ENCODE assay signal across 12 mouse cellular contexts in genomic region chr14:79673083-79674013, GRCm38 (mm10). TPM values are rescaled to one million over a fixed set of nuclear protein-coding genes. Genes with fewer than 3 reads are reported as not detected.
A peak's percentile ranks its signal among the peaks of the same experiment; 100 is the strongest.
DNase-seq lines count a peak whose midpoint lies in the region; ATAC-seq lines count a peak whose summit lies in the region.
"Had no signal": no experiment of that assay in that cellular context is flagged by ENCODE, and none has a peak within 500 bp of the region (broad histone marks: within the 10 kb centered on the region; RNA-seq: fewer than 3 reads in every experiment).

No protein-coding gene starts in this region.

- no peak overlapping the region for H3K27ac ChIP-seq in hindbrain, embryonic 16.5 days (ENCODE audit: low read depth, low read length)
- H3K27ac ChIP-seq: liver, embryonic 14.5 days had no signal

- no peaks in the 10 kb centered on the region for H3K36me3 ChIP-seq in hindbrain, embryonic 16.5 days (ENCODE audit: control insufficient read depth, insufficient read depth, low read length)

- H3K9ac ChIP-seq in hindbrain, embryonic 16.5 days (ENCODE audit: low read depth, low read length), result no peak overlapping the region
- H3K9ac ChIP-seq: liver, embryonic 14.5 days had no signal

- no peaks in the 10 kb centered on the region for H3K27me3 ChIP-seq in hindbrain, embryonic 16.5 days (replicated peaks; ENCODE audit: control insufficient read depth, insufficient read depth, low read length)

- 43% methylated on average over 17 of the region's 17 CpGs for WGBS in hindbrain, embryonic 16.5 days

- peak; percentile 32 for ATAC-seq in hindbrain, embryonic 16.5 days
- no peak for ATAC-seq in erythroid progenitor cell, adult 5-6 weeks (replicated peaks; ENCODE audit: low FRiP score, poor library complexity, severe bottlenecking)
- ATAC-seq: intestine, embryonic 16.5 days had no signal

- no peak overlapping the region for H3K4me2 ChIP-seq in hindbrain, embryonic 16.5 days (ENCODE audit: low read length)

- H3K4me1 ChIP-seq in hindbrain, embryonic 16.5 days (ENCODE audit: control insufficient read depth, insufficient read depth, low read depth, low read length), result peaks cover 12% of the 10 kb centered on the region

- peak; percentile 64 for DNase-seq in kidney, postnatal 10 days
- DNase-seq in kidney, adult 8-10 months, result no peak
- DNase-seq in retina, postnatal 1 day, result peak; percentile 56
- no peak for DNase-seq in retina, embryonic 14.5 days (ENCODE audit: low spot score)
- no peak for DNase-seq in frontal cortex, postnatal 25 days (ENCODE audit: low spot score in 2 of 2)
- no peak for DNase-seq in adrenal gland, adult 18-20 months (ENCODE audit: low spot score in 2 of 2)
- DNase-seq: cerebellum, adult 11-12 months; heart, adult 11 months had no signal

- H3K4me3 ChIP-seq in hindbrain, embryonic 16.5 days (ENCODE audit: low read length), result no peak overlapping the region

- no peaks in the 10 kb centered on the region for H3K9me3 ChIP-seq in hindbrain, embryonic 16.5 days (ENCODE audit: control insufficient read depth, low read length)

RNA-seq across cellular contexts. Expression of gene Cnmd, which starts 11.4 kb away (rescaled TPM):
- polyA plus RNA-seq in hindbrain, embryonic 16.5 days (2015; fragmentation: Nextera tagmentation; extraction: Ambion mirVana), result 2.8 and 6.9 TPM in 2 replicates
- not detected in 2 replicates for total RNA-seq in erythroid progenitor cell, adult 5-6 weeks (2015; ENCODE audit: low replicate concordance)
- total RNA-seq in erythroid progenitor cell, adult 5-6 weeks (2017; ENCODE audit: low replicate concordance), result not detected in 2 replicates
- total RNA-seq in adrenal gland, adult 18-20 months (2021), result 1 to 10 TPM in 1 of 2 experiments, under 1 TPM in 1; 0.93 to 2.0 TPM

Comparison
In these comparisons a context has a peak if more than half of its experiments do, and no peak if none do; other contexts are left out.
1. DNase-seq: peak in kidney, postnatal 10 days (single experiment) and retina, postnatal 1 day (single experiment); none in kidney, adult 8-10 months (0 of 2), retina, embryonic 14.5 days (single experiment), frontal cortex, postnatal 25 days (0 of 2) and adrenal gland, adult 18-20 months (0 of 2).